Mouse (Mus musculus) E14TG2a.4 (cell line): ENCODE results near the gene Sdk2.

Experiments used
- H3K27me3 ChIP-seq: 2 replicates; pipeline ENCODE4 v1.6.1; 2014; ENCODE audit warnings: low read length, control low read depth; ENCODE audit not compliant: insufficient read depth
- H3K36me3 ChIP-seq: 2 replicates; pipeline ENCODE4 v1.6.1; 2014; ENCODE audit warnings: low read length, control low read depth; ENCODE audit not compliant: insufficient read depth
- H3K4me1 ChIP-seq: replicated peaks from 2 replicates; pipeline ENCODE4 v1.6.1; 2014; ENCODE audit warnings: low read depth, low read length, control low read depth
- H3K4me3 ChIP-seq: replicated peaks from 2 replicates; pipeline ENCODE4 v1.5.1; 2014; ENCODE audit warnings: mild to moderate bottlenecking, low read length
- H3K9me3 ChIP-seq: 2 replicates; pipeline ENCODE4 v1.6.1; 2014; ENCODE audit warnings: low read length, control low read depth
- CTCF ChIP-seq: conservative IDR thresholded peaks from 2 replicates; pipeline ENCODE4 v1.5.1; 2014; ENCODE audit warnings: low read length
- NANOG ChIP-seq: IDR thresholded peaks from 2 replicates; pipeline ENCODE4 v1.6.1; 2014; ENCODE audit warnings: borderline replicate concordance, low read length, mixed read lengths
- POU5F1 ChIP-seq: IDR thresholded peaks from 2 replicates; pipeline ENCODE4 v1.6.1; 2014; ENCODE audit warnings: low read length, borderline replicate concordance

Sdk2 gene

DNA sequence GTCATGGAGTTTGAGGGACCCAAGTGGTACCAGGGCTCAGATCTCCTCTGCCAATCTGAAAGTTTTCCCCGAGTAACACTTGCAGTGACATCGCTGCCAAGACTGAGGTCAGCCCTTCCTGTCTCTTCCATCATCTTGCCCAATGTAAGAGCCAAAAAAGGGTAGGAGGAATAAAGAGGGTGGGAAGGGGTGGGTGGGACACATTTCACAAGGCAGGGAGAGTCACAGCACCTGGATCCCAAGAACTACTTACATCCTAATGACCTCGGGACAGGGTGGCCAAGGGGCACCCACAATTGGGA, 329.3 kb downstream of the Sdk2 start:
- Histone ChIP-seq H3K27me3 (no peaks in the 10 kb centered on the region), H3K9me3 (peaks cover 5% of the 10 kb centered on the region; the same call in 1 of the 2 replicates), H3K36me3 (peaks cover 93% of the 10 kb centered on the region), H3K4me3 (no peak overlapping the region), H3K4me1 (peaks cover 99% of the 10 kb centered on the region)
- TF ChIP-seq POU5F1 (no peak), CTCF (no peak), NANOG (no peak)

DNA sequence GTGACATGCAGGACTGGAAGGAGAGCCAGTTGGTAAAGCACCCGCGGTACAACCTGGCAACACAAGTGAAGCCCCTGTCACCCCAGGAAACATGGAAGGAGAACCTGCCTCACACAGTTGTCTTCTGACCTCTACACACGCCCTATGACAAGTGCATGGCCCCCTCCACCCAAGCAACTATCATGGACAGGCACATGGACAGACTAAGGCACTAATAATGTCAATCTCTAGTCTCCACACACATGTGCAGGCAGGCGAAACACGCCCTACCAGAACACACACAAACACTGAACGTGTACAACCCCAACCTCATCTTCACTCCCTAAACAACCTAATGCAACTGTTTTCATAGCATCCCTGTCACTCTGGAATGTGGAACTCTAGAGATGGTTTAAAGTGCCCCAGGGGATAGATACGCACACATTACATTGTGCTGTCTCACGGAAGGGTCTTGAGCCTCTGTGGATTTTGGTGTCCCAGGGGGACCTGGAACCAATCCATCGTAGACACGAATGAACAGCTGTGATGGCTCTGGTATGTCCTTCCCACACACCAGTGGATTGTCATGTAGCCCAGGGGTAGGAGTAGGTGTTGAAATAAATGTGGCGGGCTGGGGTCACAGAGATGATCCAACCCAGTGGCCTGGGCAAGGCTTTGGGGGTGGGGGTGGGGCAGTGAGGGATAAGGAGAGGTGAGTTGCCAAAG, 329.8 kb downstream of the Sdk2 start:
- H3K4me3 ChIP-seq: no peak overlapping the region
- H3K4me1 ChIP-seq: peaks cover 99% of the 10 kb centered on the region
- peaks cover 93% of the 10 kb centered on the region for H3K36me3 ChIP-seq
- H3K27me3 ChIP-seq: no peaks in the 10 kb centered on the region
- no peak for TF ChIP-seq NANOG
- TF ChIP-seq CTCF: no peak
- no peak for TF ChIP-seq POU5F1
- H3K9me3 ChIP-seq: peaks cover 5% of the 10 kb centered on the region; the same call in 1 of the 2 replicates

DNA sequence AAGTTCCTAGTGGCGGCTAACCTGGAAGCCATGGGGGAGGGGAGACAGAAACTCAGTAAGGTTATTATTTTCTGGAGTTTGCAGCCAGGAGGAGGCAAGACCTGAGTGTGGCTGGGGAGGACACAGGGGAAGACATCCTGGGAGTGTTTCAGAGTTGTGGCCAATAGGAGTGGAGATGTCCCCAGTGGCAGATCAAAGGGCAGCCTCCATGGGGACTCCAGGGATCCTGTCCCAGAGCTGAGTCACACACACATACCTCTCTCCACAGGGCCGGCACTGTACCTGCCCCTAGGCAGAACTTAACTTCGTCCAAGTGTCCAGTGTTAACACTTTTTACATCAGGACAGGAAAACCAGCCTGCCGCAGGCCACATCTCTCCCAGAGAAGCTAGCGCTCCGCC, 331.7 kb downstream of the Sdk2 start:
- Histone ChIP-seq H3K9me3 (peaks cover 5% of the 10 kb centered on the region; the same call in 1 of the 2 replicates), H3K4me1 (peaks cover 99% of the 10 kb centered on the region), H3K27me3 (no peaks in the 10 kb centered on the region), H3K36me3 (peaks cover 92% of the 10 kb centered on the region), H3K4me3 (0 out of 2 replicates have a peak overlapping the region, but pooled peaks have one; percentile 13)
- no peak for TF ChIP-seq POU5F1
- no peak for TF ChIP-seq NANOG
- TF ChIP-seq CTCF: no peak

DNA sequence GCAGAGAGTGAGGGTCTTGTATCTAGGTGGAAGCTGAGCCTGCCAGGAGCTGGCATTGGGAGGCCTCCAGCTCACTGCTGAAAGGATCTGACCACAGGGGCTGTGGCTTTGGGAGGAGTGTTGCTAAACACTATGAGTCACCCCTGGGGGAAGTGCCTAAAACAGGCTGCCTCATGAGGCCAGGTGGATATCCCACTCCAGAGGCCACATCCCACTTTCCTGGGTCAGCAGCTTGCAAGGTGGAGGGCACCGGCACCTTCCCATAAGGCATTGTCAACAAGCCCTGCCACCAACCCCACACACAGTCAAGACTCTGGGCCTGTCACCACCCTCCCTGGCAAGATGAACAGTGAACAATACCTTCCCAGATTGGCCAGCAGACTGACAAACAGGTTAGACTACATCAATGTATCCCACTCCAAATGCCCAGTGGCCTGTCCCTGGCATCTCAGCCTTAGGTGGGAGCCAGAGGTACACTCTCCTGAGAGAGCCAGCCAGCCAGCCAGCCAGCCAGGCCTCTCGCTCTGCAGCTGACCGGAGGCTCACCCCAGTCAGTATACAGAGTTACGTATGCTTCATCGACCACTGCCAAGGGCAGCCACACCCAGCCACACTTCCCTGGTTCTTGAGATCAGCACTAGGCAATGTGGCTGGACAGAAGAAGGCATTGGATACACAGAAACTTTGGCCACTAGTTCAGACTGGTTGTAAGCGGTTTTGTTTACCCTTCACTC, 333.0 kb downstream of the Sdk2 start:
- Histone ChIP-seq H3K27me3 (no peaks in the 10 kb centered on the region), H3K4me1 (peaks cover 99% of the 10 kb centered on the region), H3K4me3 (peak overlapping the region; percentile 32; the same call in 1 of the 2 replicates), H3K36me3 (peaks cover 90% of the 10 kb centered on the region), H3K9me3 (peaks cover 5% of the 10 kb centered on the region; the same call in 1 of the 2 replicates)
- TF ChIP-seq POU5F1 (no peak), NANOG (no peak), CTCF (no peak)

DNA sequence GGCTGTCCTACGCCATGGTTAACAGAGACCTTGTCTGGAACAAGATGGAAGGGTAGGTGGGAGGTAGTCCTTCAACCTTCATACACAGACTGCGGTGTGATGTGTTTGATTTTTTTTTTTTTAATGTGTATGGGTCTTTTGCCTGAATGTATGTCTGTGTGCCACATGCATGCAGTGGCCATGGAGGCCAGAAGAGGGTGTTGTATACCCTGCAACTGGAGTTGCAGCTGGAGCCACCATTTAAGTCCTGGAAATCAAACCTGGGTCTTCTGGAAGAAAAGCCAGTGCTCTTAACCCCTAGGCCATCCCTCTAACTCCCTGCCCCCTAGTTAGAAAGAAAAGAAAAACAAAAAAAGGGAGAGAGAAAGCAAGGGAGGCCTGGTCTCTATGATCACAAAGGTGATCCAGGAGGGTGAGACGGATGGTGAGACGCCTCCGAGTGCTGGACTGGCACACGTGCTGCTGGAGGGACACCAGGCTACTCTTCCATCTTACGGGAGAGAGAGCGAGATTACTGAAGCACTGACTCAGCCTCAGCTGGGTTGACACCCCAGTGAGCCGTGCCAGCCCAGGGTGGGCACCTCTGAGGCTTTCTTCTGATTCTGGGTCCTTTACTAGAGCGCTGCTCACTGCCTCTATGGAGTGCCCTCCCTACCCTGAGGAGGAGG, 334.8 kb downstream of the Sdk2 start:
- Histone ChIP-seq H3K36me3 (peaks cover 90% of the 10 kb centered on the region), H3K9me3 (peaks cover 3% of the 10 kb centered on the region; the same call in 1 of the 2 replicates), H3K4me1 (peaks cover 99% of the 10 kb centered on the region), H3K27me3 (no peaks in the 10 kb centered on the region), H3K4me3 (no peak overlapping the region)
- TF ChIP-seq POU5F1: no peak
- no peak for TF ChIP-seq CTCF
- no peak for TF ChIP-seq NANOG

DNA sequence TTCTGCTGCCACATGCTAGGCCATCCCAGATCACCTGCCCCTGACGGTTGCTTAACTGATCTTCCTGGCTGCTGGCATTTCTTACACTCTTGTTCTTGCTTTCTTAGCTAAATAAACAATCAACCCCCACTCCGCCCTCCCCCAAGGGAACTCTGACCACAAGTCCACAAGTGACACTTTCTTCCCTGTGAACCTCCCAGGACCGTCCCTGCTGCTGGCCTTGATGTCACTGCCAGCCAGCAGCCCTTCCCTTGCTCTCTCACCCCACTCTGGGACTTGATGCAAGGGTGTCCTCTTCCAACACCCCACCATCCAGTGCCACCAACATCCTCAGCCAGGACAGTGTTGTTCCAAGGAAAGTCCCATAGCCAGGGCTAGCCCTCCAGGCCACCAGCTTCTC, 336.0 kb downstream of the Sdk2 start:
- Histone ChIP-seq H3K36me3 (peaks cover 90% of the 10 kb centered on the region), H3K27me3 (no peaks in the 10 kb centered on the region), H3K4me1 (peaks cover 99% of the 10 kb centered on the region), H3K9me3 (no peaks in the 10 kb centered on the region), H3K4me3 (no peak overlapping the region)
- TF ChIP-seq NANOG (no peak), POU5F1 (no peak), CTCF (no peak)

DNA sequence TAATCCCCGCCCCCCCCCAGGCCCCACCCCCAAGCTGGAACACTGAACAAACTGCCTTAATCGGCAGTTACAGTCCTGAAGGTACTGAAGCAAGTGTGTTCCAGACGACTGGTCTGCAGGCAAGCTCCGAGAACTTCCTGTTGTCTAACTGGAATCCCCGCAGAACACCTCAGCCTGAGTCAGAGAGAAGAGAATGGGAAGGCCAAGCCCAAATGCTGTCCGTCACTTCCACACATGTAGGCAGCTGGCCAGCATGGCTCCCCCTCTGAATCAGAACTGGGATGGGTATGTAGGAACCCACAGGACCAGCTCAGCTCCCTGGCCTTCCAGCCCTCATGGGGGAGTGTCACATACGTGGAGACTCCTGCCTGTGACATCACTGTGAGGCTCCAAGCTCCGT, 336.9 kb downstream of the Sdk2 start:
- H3K9me3 ChIP-seq: no peaks in the 10 kb centered on the region
- H3K27me3 ChIP-seq: no peaks in the 10 kb centered on the region
- no peak for TF ChIP-seq POU5F1
- peaks cover 99% of the 10 kb centered on the region for H3K4me1 ChIP-seq
- peaks cover 85% of the 10 kb centered on the region for H3K36me3 ChIP-seq
- no peak overlapping the region for H3K4me3 ChIP-seq

DNA sequence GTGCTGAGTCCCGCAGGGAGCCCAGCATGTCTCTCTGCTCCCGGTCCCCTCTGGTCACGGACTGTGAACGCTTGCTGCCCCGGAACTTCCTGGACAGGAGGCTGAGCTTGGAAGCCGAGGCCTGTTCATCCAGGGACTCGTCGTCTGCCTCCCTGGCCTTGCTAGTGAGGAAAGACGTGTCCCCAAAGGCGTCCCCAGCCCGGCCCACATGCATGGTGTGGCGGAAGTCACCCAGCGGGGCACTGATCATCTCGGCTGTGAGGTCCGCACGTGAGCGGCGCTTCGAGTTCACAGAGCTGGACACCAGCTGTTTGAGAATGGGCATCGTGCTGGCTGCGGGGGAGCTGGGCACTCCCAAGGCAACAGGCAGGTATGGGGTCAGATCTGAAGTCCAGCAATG, 337.6 kb downstream of the Sdk2 start:
- peaks cover 85% of the 10 kb centered on the region for H3K36me3 ChIP-seq
- H3K4me3 ChIP-seq: peak overlapping the region; percentile 48
- no peak for TF ChIP-seq NANOG
- TF ChIP-seq CTCF: no peak
- TF ChIP-seq POU5F1: no peak
- H3K4me1 ChIP-seq: peaks cover 95% of the 10 kb centered on the region
- no peaks in the 10 kb centered on the region for H3K9me3 ChIP-seq
- H3K27me3 ChIP-seq: no peaks in the 10 kb centered on the region
